Comparison of ENCODE assay signal across 7 mouse cellular contexts in the genomic region with DNA sequence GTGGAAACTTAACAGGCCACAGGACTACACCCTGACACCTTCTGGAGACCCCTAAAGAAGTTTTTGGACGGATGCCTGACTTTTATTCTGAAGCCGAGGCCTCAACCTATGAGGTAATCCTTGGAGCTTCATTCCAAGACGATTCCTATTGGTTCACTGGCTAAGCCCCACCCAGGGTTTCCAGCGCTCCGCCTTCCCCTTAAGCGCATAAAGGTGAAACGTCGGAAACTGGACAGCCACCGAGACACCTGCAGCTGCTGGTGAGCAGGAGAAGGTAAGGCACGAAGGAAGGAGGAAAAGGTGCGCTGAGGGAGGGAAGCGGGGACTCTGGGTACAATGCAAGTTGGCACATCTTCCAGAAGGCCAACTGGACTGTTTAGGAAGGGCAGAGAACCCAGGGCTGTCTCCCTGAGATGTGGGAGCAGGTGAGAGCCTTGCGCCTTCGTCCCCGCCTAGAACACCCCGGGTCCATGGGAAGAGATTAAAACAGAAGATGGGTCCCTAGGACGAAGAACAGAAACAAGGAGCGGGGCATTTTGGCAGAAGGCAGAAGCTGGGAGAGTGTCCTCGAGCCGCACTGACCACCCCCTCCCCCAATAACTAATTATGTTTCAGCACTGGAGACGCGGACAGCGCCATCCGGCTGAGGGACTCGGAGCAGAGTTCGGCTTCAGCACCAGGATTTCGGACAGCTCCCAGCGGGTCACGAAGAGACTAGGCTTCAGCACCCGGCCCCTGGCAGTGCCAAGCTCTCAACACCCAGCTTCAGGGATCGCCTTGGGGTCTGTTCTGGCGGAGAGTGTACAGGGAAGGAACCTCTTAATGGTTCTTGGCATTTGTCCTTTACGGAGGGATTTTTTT. TPM values are rescaled to one million over a fixed set of nuclear protein-coding genes. Genes with fewer than 3 reads are reported as not detected.
DNase-seq lines count a peak whose midpoint lies in the region; ATAC-seq lines count a peak whose summit lies in the region.

No protein-coding gene starts in this region.

- no peaks in the 10 kb centered on the region for H3K9me3 ChIP-seq in intestine, embryonic 15.5 days
- no peaks in the 10 kb centered on the region for H3K9me3 ChIP-seq in midbrain, embryonic 14.5 days (ENCODE audit: control insufficient read depth, low read length)

- intact Hi-C loops in left cerebral cortex, postnatal 4 days (cut with DNase I): no loop called here

- no peaks in the 10 kb centered on the region for H3K36me3 ChIP-seq in intestine, embryonic 15.5 days
- H3K36me3 ChIP-seq in midbrain, embryonic 14.5 days (ENCODE audit: control insufficient read depth, insufficient read depth, low read length): no peaks in the 10 kb centered on the region

- H3K4me3 ChIP-seq in intestine, embryonic 15.5 days (replicated peaks): 0 out of 2 replicates have a peak overlapping the region, but pooled peaks have one; percentile 3
- H3K4me3 ChIP-seq in midbrain, embryonic 14.5 days (replicated peaks; ENCODE audit: low read depth, low read length): peak overlapping the region; percentile 40

- H3K4me2 ChIP-seq in intestine, embryonic 15.5 days (replicated peaks): 0 out of 2 replicates have a peak overlapping the region, but pooled peaks have one; percentile 4
- peak overlapping the region; percentile 53 for H3K4me2 ChIP-seq in midbrain, embryonic 14.5 days (ENCODE audit: low read length)

- 0 out of 2 replicates have a peak, but pooled peaks cover 2% of the 10 kb centered on the region for H3K4me1 ChIP-seq in intestine, embryonic 15.5 days (replicated peaks)
- peaks cover 5% of the 10 kb centered on the region; the same call in 1 of the 2 replicates for H3K4me1 ChIP-seq in midbrain, embryonic 14.5 days (ENCODE audit: control insufficient read depth, insufficient read depth, low read length)

- ATAC-seq in intestine, embryonic 15.5 days: peak; percentile 81
- peak; percentile 84 for ATAC-seq in midbrain, embryonic 14.5 days (ENCODE audit: low FRiP score, low TSS enrichment)

- under 1% methylated on average over 33 of the region's 33 CpGs for WGBS in intestine, embryonic 15.5 days
- WGBS in midbrain, embryonic 14.5 days: 1% methylated on average over 33 of the region's 33 CpGs

- peaks cover 8% of the 10 kb centered on the region; the same call in 1 of the 2 replicates for H3K27me3 ChIP-seq in intestine, embryonic 15.5 days (replicated peaks)
- H3K27me3 ChIP-seq in midbrain, embryonic 14.5 days (ENCODE audit: control insufficient read depth, insufficient read depth, low read length): peaks cover 12% of the 10 kb centered on the region; the same call in 1 of the 2 replicates

- H3K27ac ChIP-seq in intestine, embryonic 15.5 days: no peak overlapping the region
- no peak overlapping the region for H3K27ac ChIP-seq in midbrain, embryonic 14.5 days (replicated peaks; ENCODE audit: low read depth, low read length)

- no peak overlapping the region for H3K9ac ChIP-seq in intestine, embryonic 15.5 days
- peak overlapping the region; percentile 55 for H3K9ac ChIP-seq in midbrain, embryonic 14.5 days (replicated peaks; ENCODE audit: low read length)

- DNase-seq in ZHBTc4 (ENCODE audit: low read depth, low spot score): peak; percentile 89
- DNase-seq in cerebellum, postnatal 14 days: peak; percentile 89 to 91
- peak; percentile 66 for DNase-seq in gastrocnemius, adult 8-10 months (ENCODE audit: low spot score in 2 of 2)
- DNase-seq in left cerebral cortex, postnatal 4 days: peak; percentile 81
- peak; percentile 83 for DNase-seq in midbrain, embryonic 14.5 days
- DNase-seq in spleen, adult 12 weeks (ENCODE audit: low spot score): peak; percentile 68

RNA-seq across cellular contexts. Expression of a gene that starts 14.8 kb away (rescaled TPM):
- total RNA-seq in gastrocnemius, adult 8-10 months (2022): 100 to 1,000 TPM; 180 to 201 (median 196) TPM
- 12.5 and 12.8 TPM in 2 replicates for polyA plus RNA-seq in intestine, embryonic 15.5 days (2015; fragmentation: Nextera tagmentation; extraction: Ambion mirVana)
- total RNA-seq in left cerebral cortex, postnatal 4 days (2021): 10 to 100 TPM; 41.4 to 45.7 TPM
- 16.9 and 21.4 TPM in 2 replicates for polyA plus RNA-seq in midbrain, embryonic 14.5 days (2014; fragmentation: Nextera tagmentation; extraction: Ambion mirVana)

RNA-seq across cellular contexts. Expression of a gene that starts 23.1 kb away (rescaled TPM):
- 10 to 100 TPM; 37.9 to 45.7 (median 43.0) TPM for total RNA-seq in gastrocnemius, adult 8-10 months (2022)
- polyA plus RNA-seq in intestine, embryonic 15.5 days (2015; fragmentation: Nextera tagmentation; extraction: Ambion mirVana): 32.8 and 35.0 TPM in 2 replicates
- 10 to 100 TPM; 48.9 to 50.2 TPM for total RNA-seq in left cerebral cortex, postnatal 4 days (2021)
- 22.3 and 26.7 TPM in 2 replicates for polyA plus RNA-seq in midbrain, embryonic 14.5 days (2014; fragmentation: Nextera tagmentation; extraction: Ambion mirVana)

RNA-seq across cellular contexts. Expression of a gene that starts 34.8 kb away (rescaled TPM):
- total RNA-seq in gastrocnemius, adult 8-10 months (2022): 1 to 10 TPM; 1.7 to 2.2 (median 2.0) TPM
- 11.3 and 13.3 TPM in 2 replicates for polyA plus RNA-seq in intestine, embryonic 15.5 days (2015; fragmentation: Nextera tagmentation; extraction: Ambion mirVana)
- total RNA-seq in left cerebral cortex, postnatal 4 days (2021): 1 to 10 TPM; 3.4 to 3.7 TPM
- polyA plus RNA-seq in midbrain, embryonic 14.5 days (2014; fragmentation: Nextera tagmentation; extraction: Ambion mirVana): 0.78 and 1.6 TPM in 2 replicates

RNA-seq across cellular contexts. Expression of a gene that starts 50.9 kb away (rescaled TPM):
- total RNA-seq in gastrocnemius, adult 8-10 months (2022): 10 to 100 TPM; 22.9 to 44.8 (median 28.7) TPM
- polyA plus RNA-seq in intestine, embryonic 15.5 days (2015; fragmentation: Nextera tagmentation; extraction: Ambion mirVana): 153 and 195 TPM in 2 replicates
- total RNA-seq in left cerebral cortex, postnatal 4 days (2021): 1 to 10 TPM; 4.5 to 6.1 TPM
- polyA plus RNA-seq in midbrain, embryonic 14.5 days (2014; fragmentation: Nextera tagmentation; extraction: Ambion mirVana): 6.4 and 11.6 TPM in 2 replicates

RNA-seq across cellular contexts. Expression of a gene that starts 58.1 kb away (rescaled TPM):
- 10 to 100 TPM; 14.9 to 16.8 (median 15.3) TPM for total RNA-seq in gastrocnemius, adult 8-10 months (2022)
- polyA plus RNA-seq in intestine, embryonic 15.5 days (2015; fragmentation: Nextera tagmentation; extraction: Ambion mirVana): 105 and 127 TPM in 2 replicates
- total RNA-seq in left cerebral cortex, postnatal 4 days (2021): 10 to 100 TPM; 45.9 to 47.6 TPM
- 55.1 and 57.5 TPM in 2 replicates for polyA plus RNA-seq in midbrain, embryonic 14.5 days (2014; fragmentation: Nextera tagmentation; extraction: Ambion mirVana)
